Mouse (Mus musculus) myocyte (in vitro differentiated cells): ENCODE results near the gene Caln1. TPM values are rescaled to one million over a fixed set of nuclear protein-coding genes. Genes with fewer than 3 reads are reported as not detected.

Experiments used
- H3K27me3 ChIP-seq: one replicate; pipeline ENCODE4 v1.6.1; 2011; ENCODE audit not compliant: control insufficient read depth, insufficient read depth, insufficient read length
- H3K36me3 ChIP-seq: one replicate; pipeline ENCODE4 v1.6.1; 2011; ENCODE audit not compliant: control insufficient read depth, insufficient read depth
- H3K4me2 ChIP-seq: one replicate; pipeline ENCODE4 v1.6.1; 2011; ENCODE audit warnings: low read depth, control low read depth
- H3K4me3 ChIP-seq: one replicate; pipeline ENCODE4 v1.5.1; 2011; ENCODE audit warnings: mild to moderate bottlenecking, control low read depth, moderate library complexity
- H3K79me2 ChIP-seq: one replicate; pipeline ENCODE4 v1.6.1; 2011; ENCODE audit not compliant: control insufficient read depth, insufficient read depth
- H3ac ChIP-seq: one replicate; pipeline ENCODE4 v1.6.1; 2011; ENCODE audit not compliant: control insufficient read depth, insufficient read length
- CEBPB ChIP-seq: IDR thresholded peaks from 2 replicates; pipeline ENCODE4 v1.6.1; 2011; ENCODE audit warnings: mild to moderate bottlenecking, moderate library complexity; ENCODE audit not compliant: poor library complexity, insufficient read depth, severe bottlenecking
- E2F4 ChIP-seq: IDR thresholded peaks from one replicate; pipeline ENCODE4 v1.6.1; 2011; ENCODE audit warnings: mild to moderate bottlenecking, control low read depth, moderate library complexity; ENCODE audit not compliant: insufficient read depth
- MAX ChIP-seq: IDR thresholded peaks from one replicate; pipeline ENCODE4 v1.6.1; 2011; ENCODE audit warnings: low read depth, mild to moderate bottlenecking, control low read depth
- MYOD1 ChIP-seq, 3 experiments: IDR thresholded peaks; one replicate each; pipeline ENCODE4 v1.6.1; 2011; ENCODE audit warnings: control low read depth in 2 of 3, low read depth in 2 of 3, mild to moderate bottlenecking in 2 of 3, moderate library complexity in 1 of 3; ENCODE audit not compliant: insufficient read length in 2 of 3, control insufficient read depth in 1 of 3
- MYOG ChIP-seq, 3 experiments: IDR thresholded peaks; one replicate each; pipeline ENCODE4 v1.6.1; 2011; ENCODE audit warnings: control low read depth in 2 of 3, low read depth in 2 of 3, mild to moderate bottlenecking in 2 of 3; ENCODE audit not compliant: insufficient read length in 2 of 3, control insufficient read depth in 1 of 3, insufficient read depth in 1 of 3
- POLR2A ChIP-seq: IDR thresholded peaks from one replicate; pipeline ENCODE4 v1.6.1; 2011; ENCODE audit warnings: low read depth, mild to moderate bottlenecking, control low read depth, moderate library complexity; ENCODE audit not compliant: insufficient read length
- POLR2AphosphoS2 ChIP-seq: IDR thresholded peaks from one replicate; pipeline ENCODE4 v1.6.1; 2011; ENCODE audit warnings: low read depth, control low read depth; ENCODE audit not compliant: insufficient read length
- REST ChIP-seq: IDR thresholded peaks from one replicate; pipeline ENCODE4 v1.6.1; 2011; ENCODE audit warnings: mild to moderate bottlenecking, control low read depth, moderate library complexity; ENCODE audit not compliant: insufficient read depth, insufficient read length
- SRF ChIP-seq: IDR thresholded peaks from one replicate; pipeline ENCODE4 v1.6.1; 2011; ENCODE audit warnings: low read depth; ENCODE audit not compliant: control insufficient read depth, insufficient read length
- TCF12 ChIP-seq: IDR thresholded peaks from one replicate; pipeline ENCODE4 v1.6.1; 2011; ENCODE audit warnings: mild to moderate bottlenecking, control low read depth; ENCODE audit not compliant: poor library complexity, insufficient read depth, severe bottlenecking
- TCF3 ChIP-seq: IDR thresholded peaks from one replicate; pipeline ENCODE4 v1.6.1; 2011; ENCODE audit warnings: low read depth, control low read depth; ENCODE audit not compliant: insufficient read length
- USF1 ChIP-seq: IDR thresholded peaks from one replicate; pipeline ENCODE4 v1.6.1; 2011; ENCODE audit warnings: low read depth, mild to moderate bottlenecking, control low read depth, moderate library complexity
- polyA plus RNA-seq: library from polyadenylated mRNA; unstranded; fragments of >200 nt; fragmentation: generic; extraction: Trizol; gene quantifications from one replicate; pipeline ENCODE4 v1.2.1, GENCODE M21; 2012; ENCODE audit warnings: missing spikeins

Caln1 gene
- polyA plus RNA-seq, 1 experiment = not detected

DNA sequence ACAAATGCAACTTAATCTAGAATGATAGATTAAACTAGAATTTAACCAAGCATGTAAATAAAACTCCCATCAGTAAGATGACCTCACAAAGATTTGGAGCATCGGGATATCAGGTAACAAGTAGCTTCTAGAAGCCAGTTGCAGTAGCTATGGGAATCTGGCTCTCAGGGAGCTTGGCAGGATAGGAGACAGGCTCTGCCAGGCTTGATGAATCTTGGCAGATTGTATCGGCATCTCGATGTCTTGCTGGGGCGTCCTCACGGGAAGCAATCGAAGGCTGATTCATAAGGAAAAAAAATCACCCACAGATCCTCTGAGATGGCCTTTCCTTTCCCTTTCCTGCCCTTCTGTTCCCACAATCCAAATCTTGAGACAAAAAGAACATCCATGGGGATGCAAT lies 396.5 kb downstream of the Caln1 start:
- Histone ChIP-seq H3K4me3 (no peak overlapping the region), H3K79me2 (no peaks in the 10 kb centered on the region), H3K36me3 (no peaks in the 10 kb centered on the region), H3K4me2 (no peak overlapping the region), H3ac (no peak overlapping the region), H3K27me3 (no peaks in the 10 kb centered on the region)
- TF ChIP-seq POLR2AphosphoS2 (no peak), REST (no peak), TCF3 (no peak), CEBPB (no peak), E2F4 (no peak), TCF12 (no peak), MAX (no peak), MYOG (IDR thresholded peaks at IDR 0.05; ENCODE audit: control insufficient read depth in 1 of 3, insufficient read depth in 1 of 3, insufficient read length in 2 of 3, low read depth in 2 of 3) (no peak), MYOD1 (IDR thresholded peaks at IDR 0.05; ENCODE audit: control insufficient read depth in 1 of 3, insufficient read length in 2 of 3, low read depth in 2 of 3) (no peak), USF1 (no peak), POLR2A (no peak), SRF (no peak)

DNA sequence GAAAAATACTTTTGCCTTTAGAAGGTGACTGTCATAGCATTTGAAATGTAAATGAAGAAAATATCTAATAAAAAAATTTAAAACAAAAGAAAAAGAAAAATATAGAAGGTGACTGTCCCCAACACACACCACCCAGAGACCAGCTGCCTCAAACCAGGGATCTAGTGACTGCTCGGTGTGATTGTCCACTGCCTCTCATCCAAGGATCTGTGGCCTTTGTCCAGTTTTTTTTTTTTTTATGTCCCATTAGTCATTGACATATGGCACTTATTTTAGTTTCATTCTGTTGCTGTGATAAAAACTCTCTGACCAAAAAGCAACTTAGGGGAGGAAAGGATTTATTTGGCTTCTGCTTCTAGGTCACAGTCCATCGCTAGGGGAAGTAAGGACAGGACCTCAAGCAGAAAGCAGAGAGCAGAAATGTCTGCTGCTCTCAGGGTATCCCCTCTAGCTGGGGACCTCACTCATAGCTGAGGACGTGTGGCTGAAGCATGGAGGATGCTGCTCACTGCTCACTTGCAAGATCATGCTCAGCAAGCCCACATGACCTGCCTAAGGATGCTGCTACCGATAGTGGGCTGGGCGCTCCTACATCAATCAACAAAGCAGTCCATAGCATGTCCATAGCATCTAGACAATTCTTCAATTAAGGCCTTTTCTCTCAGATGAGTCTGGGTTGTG lies 401.9 kb downstream of the Caln1 start:
- H3K4me3 ChIP-seq = no peak overlapping the region
- no peaks in the 10 kb centered on the region for H3K79me2 ChIP-seq
- H3K27me3 ChIP-seq = no peaks in the 10 kb centered on the region
- H3ac ChIP-seq = no peak overlapping the region
- no peaks in the 10 kb centered on the region for H3K36me3 ChIP-seq
- TF ChIP-seq E2F4 (no peak), MYOG (IDR thresholded peaks at IDR 0.05; ENCODE audit: control insufficient read depth in 1 of 3, insufficient read depth in 1 of 3, insufficient read length in 2 of 3, low read depth in 2 of 3) (no peak), SRF (no peak), POLR2A (no peak), REST (no peak), TCF3 (no peak), MYOD1 (IDR thresholded peaks at IDR 0.05; ENCODE audit: control insufficient read depth in 1 of 3, insufficient read length in 2 of 3, low read depth in 2 of 3) (no peak), TCF12 (no peak), CEBPB (no peak), USF1 (no peak), MAX (no peak), POLR2AphosphoS2 (no peak)
- H3K4me2 ChIP-seq = no peak overlapping the region

DNA sequence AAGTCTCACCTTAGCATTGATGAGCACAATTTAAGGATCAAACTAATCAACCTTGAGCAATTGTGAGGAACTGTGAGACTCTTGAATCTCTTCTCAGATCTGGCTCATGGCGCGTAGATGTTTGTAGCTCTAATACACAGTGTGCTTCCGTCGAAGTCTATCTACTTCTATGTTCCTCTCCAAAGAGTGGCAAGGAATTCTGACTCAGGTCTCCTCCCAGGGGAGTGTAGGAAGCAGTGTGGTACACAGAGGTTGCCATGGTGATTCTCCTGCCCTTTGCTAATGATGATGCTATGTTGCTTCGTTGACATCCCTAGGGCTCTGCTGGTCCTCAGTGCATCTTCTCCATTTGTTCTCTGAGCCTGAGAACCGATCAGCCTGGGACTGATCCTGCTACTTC lies 403.2 kb downstream of the Caln1 start:
- Histone ChIP-seq H3K79me2 (no peaks in the 10 kb centered on the region), H3K27me3 (no peaks in the 10 kb centered on the region), H3K4me3 (no peak overlapping the region), H3K4me2 (no peak overlapping the region), H3K36me3 (no peaks in the 10 kb centered on the region), H3ac (no peak overlapping the region)
- no peak for TF ChIP-seq SRF
- no peak for TF ChIP-seq REST
- TF ChIP-seq MYOG (IDR thresholded peaks at IDR 0.05; ENCODE audit: control insufficient read depth in 1 of 3, insufficient read depth in 1 of 3, insufficient read length in 2 of 3, low read depth in 2 of 3) = no peak
- TF ChIP-seq TCF3 = no peak
- TF ChIP-seq POLR2AphosphoS2 = no peak
- no peak for TF ChIP-seq USF1
- TF ChIP-seq E2F4 = no peak
- TF ChIP-seq CEBPB = no peak
- TF ChIP-seq TCF12 = no peak
- no peak for TF ChIP-seq MYOD1 (IDR thresholded peaks at IDR 0.05; ENCODE audit: control insufficient read depth in 1 of 3, insufficient read length in 2 of 3, low read depth in 2 of 3)
- TF ChIP-seq POLR2A = no peak
- TF ChIP-seq MAX = no peak

DNA sequence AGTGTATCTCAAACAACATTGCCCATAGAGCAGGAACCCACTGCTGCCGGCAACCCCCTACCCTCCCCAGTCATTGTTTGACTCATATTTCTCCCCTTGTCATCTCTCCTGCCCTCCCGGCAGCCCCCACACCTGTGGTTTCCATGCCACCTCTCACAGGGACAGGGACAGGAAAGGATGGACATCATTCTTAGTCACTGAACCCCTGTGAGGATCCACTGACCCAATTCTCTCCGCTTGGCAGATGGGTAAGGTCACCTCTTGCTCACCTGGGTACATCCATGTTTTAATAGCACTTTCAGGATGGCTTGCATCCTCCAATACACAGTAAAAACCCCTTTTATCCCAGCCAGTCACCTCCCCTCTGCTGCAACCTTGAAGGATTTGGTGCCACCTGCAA lies 405.7 kb downstream of the Caln1 start:
- TF ChIP-seq REST (no peak), POLR2A (no peak), POLR2AphosphoS2 (no peak), MAX (no peak), USF1 (no peak), TCF12 (no peak), CEBPB (no peak), MYOG (IDR thresholded peaks at IDR 0.05; ENCODE audit: control insufficient read depth in 1 of 3, insufficient read depth in 1 of 3, insufficient read length in 2 of 3, low read depth in 2 of 3) (no peak)
- Histone ChIP-seq H3K4me2 (no peak overlapping the region), H3K36me3 (no peaks in the 10 kb centered on the region), H3K27me3 (no peaks in the 10 kb centered on the region), H3K79me2 (no peaks in the 10 kb centered on the region), H3K4me3 (no peak overlapping the region), H3ac (no peak overlapping the region)
